ENCODE assay signal across 8 mouse cellular contexts in the genomic region with DNA sequence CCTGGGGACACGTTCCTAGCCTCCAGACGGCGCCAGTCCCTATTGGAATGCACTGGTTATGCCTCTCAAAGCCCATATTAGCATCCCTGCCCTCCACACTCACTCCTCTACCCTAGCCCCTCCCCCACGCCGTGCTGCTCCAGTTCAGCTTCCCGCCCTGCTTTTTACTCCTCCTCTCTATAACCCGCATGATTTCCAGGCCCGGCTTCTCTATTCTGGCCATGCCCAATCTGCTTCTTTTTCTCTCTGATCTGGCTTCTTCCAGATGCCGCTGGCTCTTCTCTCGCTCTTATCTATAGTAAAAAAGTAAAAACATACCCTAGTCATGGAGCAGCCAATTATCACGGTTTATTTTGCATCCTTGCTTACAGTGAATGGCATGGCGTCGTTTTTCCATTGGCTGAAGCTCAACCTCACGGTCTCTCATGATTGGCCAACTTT. TPM values are rescaled to one million over a fixed set of nuclear protein-coding genes. Genes with fewer than 3 reads are reported as not detected.
A peak's percentile ranks its signal among the peaks of the same experiment; 100 is the strongest.
DNase-seq lines count a peak whose midpoint lies in the region; ATAC-seq lines count a peak whose summit lies in the region.

No protein-coding gene starts in this region.

- peak; percentile 72; the same call in 1 of the 2 replicates for ATAC-seq in heart, embryonic 11.5 days (replicated peaks; ENCODE audit: insufficient number of reproducible peaks, low FRiP score, low TSS enrichment)
- 0 out of 2 replicates have a peak, but pooled peaks have one; percentile 66 for ATAC-seq in embryonic facial prominence, embryonic 12.5 days (ENCODE audit: insufficient number of reproducible peaks, insufficient read depth, low FRiP score, low TSS enrichment)
- no peak for ATAC-seq in intestine, embryonic 14.5 days (replicated peaks; ENCODE audit: low FRiP score, low TSS enrichment, low read depth)
- peak; percentile 68 for ATAC-seq in megakaryocyte progenitor cell, adult 5-6 weeks (replicated peaks; ENCODE audit: poor library complexity)

- H3K9me3 ChIP-seq in heart, embryonic 11.5 days (replicated peaks; ENCODE audit: control insufficient read depth, low read length) = no peaks in the 10 kb centered on the region
- H3K9me3 ChIP-seq in embryonic facial prominence, embryonic 12.5 days = no peaks in the 10 kb centered on the region
- no peaks in the 10 kb centered on the region for H3K9me3 ChIP-seq in intestine, embryonic 14.5 days (ENCODE audit: control insufficient read depth, low read length)

- H3K4me2 ChIP-seq in heart, embryonic 11.5 days = peak overlapping the region; percentile 64
- H3K4me2 ChIP-seq in embryonic facial prominence, embryonic 12.5 days (replicated peaks) = peak overlapping the region; percentile 39
- H3K4me2 ChIP-seq in intestine, embryonic 14.5 days (ENCODE audit: low read length) = peak overlapping the region; percentile 9

- peaks cover 14% of the 10 kb centered on the region; the same call in 1 of the 2 replicates for H3K4me1 ChIP-seq in heart, embryonic 11.5 days (ENCODE audit: control insufficient read depth, insufficient read depth, low read length)
- peaks cover 13% of the 10 kb centered on the region; the same call in 1 of the 2 replicates for H3K4me1 ChIP-seq in embryonic facial prominence, embryonic 12.5 days
- H3K4me1 ChIP-seq in intestine, embryonic 14.5 days (replicated peaks; ENCODE audit: control insufficient read depth, insufficient read depth, low read length) = 0 out of 2 replicates have a peak, but pooled peaks cover 7% of the 10 kb centered on the region

- peak overlapping the region; percentile 71 for H3K27ac ChIP-seq in heart, embryonic 11.5 days (ENCODE audit: low read depth, low read length)
- peak overlapping the region; percentile 55 for H3K27ac ChIP-seq in embryonic facial prominence, embryonic 12.5 days
- no peak overlapping the region for H3K27ac ChIP-seq in intestine, embryonic 14.5 days (ENCODE audit: low read depth)

- H3K27me3 ChIP-seq in heart, embryonic 11.5 days (ENCODE audit: control insufficient read depth, insufficient read depth, low read length) = no peaks in the 10 kb centered on the region
- H3K27me3 ChIP-seq in embryonic facial prominence, embryonic 12.5 days = no peaks in the 10 kb centered on the region
- no peaks in the 10 kb centered on the region for H3K27me3 ChIP-seq in intestine, embryonic 14.5 days (replicated peaks; ENCODE audit: control insufficient read depth, insufficient read depth, low read length)

- DNase-seq in heart, adult 18-20 months = no peak
- DNase-seq in intestine, embryonic 14.5 days (ENCODE audit: low spot score) = peak; percentile 77
- no peak for DNase-seq in thymus, adult 18-20 months
- no peak for DNase-seq in thymus, postnatal 25 days
- DNase-seq in left cerebral cortex, adult 8-10 months (ENCODE audit: low spot score in 2 of 2) = no peak

- WGBS in heart, embryonic 11.5 days (ENCODE audit: insufficient replicate concordance) = 1% methylated on average over 14 of the region's 14 CpGs
- 3% methylated on average over 14 of the region's 14 CpGs for WGBS in embryonic facial prominence, embryonic 12.5 days
- 4% methylated on average over 14 of the region's 14 CpGs for WGBS in intestine, embryonic 14.5 days

- no peaks in the 10 kb centered on the region for H3K36me3 ChIP-seq in heart, embryonic 11.5 days (ENCODE audit: control insufficient read depth, insufficient read depth, low read length)
- H3K36me3 ChIP-seq in embryonic facial prominence, embryonic 12.5 days = no peaks in the 10 kb centered on the region
- no peaks in the 10 kb centered on the region for H3K36me3 ChIP-seq in intestine, embryonic 14.5 days (ENCODE audit: control insufficient read depth, insufficient read depth, low read length)

- H3K9ac ChIP-seq in heart, embryonic 11.5 days (ENCODE audit: low read depth, low read length) = peak overlapping the region; percentile 23; the same call in 1 of the 2 replicates
- H3K9ac ChIP-seq in embryonic facial prominence, embryonic 12.5 days = no peak overlapping the region; the same call in 1 of the 2 replicates
- no peak overlapping the region for H3K9ac ChIP-seq in intestine, embryonic 14.5 days (ENCODE audit: low read length)

- H3K4me3 ChIP-seq in heart, embryonic 11.5 days (ENCODE audit: low read depth, low read length) = peak overlapping the region; percentile 29
- peak overlapping the region; percentile 12 for H3K4me3 ChIP-seq in embryonic facial prominence, embryonic 12.5 days
- H3K4me3 ChIP-seq in intestine, embryonic 14.5 days (ENCODE audit: low read depth, low read length) = no peak overlapping the region

RNA-seq across cellular contexts. Expression of a gene that starts 15.2 kb away (rescaled TPM):
- polyA plus RNA-seq in heart, embryonic 11.5 days (2014; fragmentation: Nextera tagmentation; extraction: Ambion mirVana) = 52.3 and 55.9 TPM in 2 replicates
- total RNA-seq in heart, adult 18-20 months (2021) = 10 to 100 TPM; 11.2 to 13.4 TPM
- 94.5 and 97.0 TPM in 2 replicates for polyA plus RNA-seq in embryonic facial prominence, embryonic 12.5 days (2016; fragmentation: Nextera tagmentation; extraction: Ambion mirVana)
- polyA plus RNA-seq in intestine, embryonic 14.5 days (2014; fragmentation: Nextera tagmentation; extraction: Ambion mirVana) = 73.2 and 75.5 TPM in 2 replicates
- total RNA-seq in megakaryocyte progenitor cell, adult 5-6 weeks (2015) = 43.5 and 61.9 TPM in 2 replicates
- total RNA-seq in megakaryocyte progenitor cell, adult 5-6 weeks (2017) = 34.4 and 49.8 TPM in 2 replicates
- 10 to 100 TPM in 2 of 4 experiments, 1 to 10 TPM in 2; 5.9 to 15.8 (median 8.9) TPM for total RNA-seq in left cerebral cortex, adult 8-10 months (2022)

RNA-seq across cellular contexts. Expression of a gene that starts 38.6 kb away (rescaled TPM):
- polyA plus RNA-seq in heart, embryonic 11.5 days (2014; fragmentation: Nextera tagmentation; extraction: Ambion mirVana) = 49.7 and 51.6 TPM in 2 replicates
- 10 to 100 TPM; 34.2 to 45.1 TPM for total RNA-seq in heart, adult 18-20 months (2021)
- polyA plus RNA-seq in embryonic facial prominence, embryonic 12.5 days (2016; fragmentation: Nextera tagmentation; extraction: Ambion mirVana) = 71.2 and 73.6 TPM in 2 replicates
- polyA plus RNA-seq in intestine, embryonic 14.5 days (2014; fragmentation: Nextera tagmentation; extraction: Ambion mirVana) = 85.9 and 87.0 TPM in 2 replicates
- total RNA-seq in megakaryocyte progenitor cell, adult 5-6 weeks (2015) = 56.0 and 64.4 TPM in 2 replicates
- 82.2 and 84.4 TPM in 2 replicates for total RNA-seq in megakaryocyte progenitor cell, adult 5-6 weeks (2017)
- 100 to 1,000 TPM; 101 to 105 (median 103) TPM for total RNA-seq in left cerebral cortex, adult 8-10 months (2022)

RNA-seq across cellular contexts. Expression of a gene that starts 40.2 kb away (rescaled TPM):
- 19.1 and 19.6 TPM in 2 replicates for polyA plus RNA-seq in heart, embryonic 11.5 days (2014; fragmentation: Nextera tagmentation; extraction: Ambion mirVana)
- 10 to 100 TPM; 31.4 to 32.7 TPM for total RNA-seq in heart, adult 18-20 months (2021)
- 19.4 and 20.8 TPM in 2 replicates for polyA plus RNA-seq in embryonic facial prominence, embryonic 12.5 days (2016; fragmentation: Nextera tagmentation; extraction: Ambion mirVana)
- 23.7 and 25.0 TPM in 2 replicates for polyA plus RNA-seq in intestine, embryonic 14.5 days (2014; fragmentation: Nextera tagmentation; extraction: Ambion mirVana)
- 71.6 and 77.1 TPM in 2 replicates for total RNA-seq in megakaryocyte progenitor cell, adult 5-6 weeks (2015)
- total RNA-seq in megakaryocyte progenitor cell, adult 5-6 weeks (2017) = 50.9 and 53.5 TPM in 2 replicates
- 10 to 100 TPM; 88.5 to 97.6 (median 93.9) TPM for total RNA-seq in left cerebral cortex, adult 8-10 months (2022)

RNA-seq across cellular contexts. Expression of a gene that starts 53.8 kb away (rescaled TPM):
- 19.5 and 22.9 TPM in 2 replicates for polyA plus RNA-seq in heart, embryonic 11.5 days (2014; fragmentation: Nextera tagmentation; extraction: Ambion mirVana)
- total RNA-seq in heart, adult 18-20 months (2021) = 1 to 10 TPM; 3.1 to 4.4 TPM
- 4.9 and 5.0 TPM in 2 replicates for polyA plus RNA-seq in embryonic facial prominence, embryonic 12.5 days (2016; fragmentation: Nextera tagmentation; extraction: Ambion mirVana)
- 4.3 and 5.2 TPM in 2 replicates for polyA plus RNA-seq in intestine, embryonic 14.5 days (2014; fragmentation: Nextera tagmentation; extraction: Ambion mirVana)
- 56.3 and 72.0 TPM in 2 replicates for total RNA-seq in megakaryocyte progenitor cell, adult 5-6 weeks (2015)
- total RNA-seq in megakaryocyte progenitor cell, adult 5-6 weeks (2017) = 58.0 and 65.6 TPM in 2 replicates
- total RNA-seq in left cerebral cortex, adult 8-10 months (2022) = 1 to 10 TPM; 2.2 to 4.5 (median 3.4) TPM

Comparison
In these comparisons a context has a peak if more than half of its experiments do, and no peak if none do; other contexts are left out.
1. H3K4me2 ChIP-seq: peak in every context shown above with its lines; median percentile 64 in heart, embryonic 11.5 days; 39 in embryonic facial prominence, embryonic 12.5 days; 9 in intestine, embryonic 14.5 days.